Mouse (Mus musculus) adrenal gland, adult (tissue): ENCODE data around the gene Tex29.

Source experiments
- DNase-seq, 2 experiments: peaks; one replicate each; pipeline ENCODE4 v3.0.0; 2022 to 2023; ENCODE audit warnings: low spot score in 1 of 2; ENCODE audit not compliant: inconsistent age in 2 of 2

The Tex29 gene

DNA sequence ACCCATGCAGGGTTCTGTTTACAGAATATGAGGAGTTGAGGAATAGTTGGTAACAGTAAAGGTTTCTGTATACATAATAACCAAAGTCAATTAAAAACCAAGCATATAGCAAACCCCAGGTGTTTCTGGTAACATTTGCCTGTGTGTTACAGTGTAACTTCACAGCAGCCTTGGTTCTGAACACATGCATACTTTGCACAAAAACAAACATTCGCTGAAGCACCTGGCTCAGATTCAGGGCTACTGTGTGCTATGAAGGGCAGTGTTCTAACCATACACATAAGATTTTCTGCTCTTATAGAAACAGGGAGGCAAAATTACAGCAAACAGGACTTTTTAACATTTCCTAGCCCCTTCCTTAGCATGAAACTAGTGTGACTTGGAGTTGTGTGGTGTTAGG is 58.5 kb downstream of the Tex29 start:
- no peak for DNase-seq
